Mouse (Mus musculus): Measurements from ENCODE around the gene Tmbim6. TPM values are rescaled to one million over a fixed set of nuclear protein-coding genes. Genes with fewer than 3 reads are reported as not detected.
A peak's percentile ranks its signal among the peaks of the same experiment; 100 is the strongest.

The Tmbim6 gene
- polyA plus RNA-seq, 1 experiment from 2014 or later, result 257 TPM

GRCm38 (mm10) chr15:99457606-99458401 is 65.1 kb downstream of the Tmbim6 start, which contains the start of gene Nckap5l:
Nckap5l (minus strand) TSS chr15:99457748.
- H3K4me1 ChIP-seq (ENCODE audit: control insufficient read depth, insufficient read depth, low read length), result peaks cover 37% of the 10 kb centered on the region
- H3K36me3 ChIP-seq (ENCODE audit: control insufficient read depth, insufficient read depth, low read length), result no peaks in the 10 kb centered on the region; the same call in 1 of the 2 replicates
- peak within 1 kb of the TSS; percentile 71 for H3K4me2 ChIP-seq (ENCODE audit: low read depth, low read length)
- WGBS, result under 1% methylated on average over 42 of the region's 45 CpGs
- peak within 1 kb of the TSS; percentile 77 for H3K9ac ChIP-seq (replicated peaks; ENCODE audit: low read depth, low read length)
- H3K9me3 ChIP-seq (ENCODE audit: control insufficient read depth, low read length), result no peaks in the 10 kb centered on the region
- H3K27me3 ChIP-seq (ENCODE audit: control insufficient read depth, insufficient read depth, low read length), result no peaks in the 10 kb centered on the region
- H3K4me3 ChIP-seq (ENCODE audit: low read depth, low read length), result peak within 1 kb of the TSS; percentile 82
- ATAC-seq (ENCODE audit: low read depth), result peak; percentile 94
- peak within 1 kb of the TSS; percentile 91 for H3K27ac ChIP-seq (ENCODE audit: low read depth, low read length)

Other genes with a start within 250 kb of the Tmbim6 start
- 0.63 and 0.66 TPM in 2 replicates for gene Kcnh3, start 168.0 kb upstream of the Tmbim6 start, polyA plus RNA-seq (2014; fragmentation: Nextera tagmentation; extraction: Ambion mirVana)
- gene Mcrs1, start 140.9 kb upstream of the Tmbim6 start, polyA plus RNA-seq (2014; fragmentation: Nextera tagmentation; extraction: Ambion mirVana), result 202 and 213 TPM in 2 replicates
- 96.9 and 113 TPM in 2 replicates for gene Prpf40b, start 97.8 kb upstream of the Tmbim6 start, polyA plus RNA-seq (2014; fragmentation: Nextera tagmentation; extraction: Ambion mirVana)
- gene Fam186b, start 97.0 kb upstream of the Tmbim6 start, polyA plus RNA-seq (2014; fragmentation: Nextera tagmentation; extraction: Ambion mirVana), result 0.53 and 0.66 TPM in 2 replicates
- gene Fmnl3, start 22.4 kb upstream of the Tmbim6 start, polyA plus RNA-seq (2014; fragmentation: Nextera tagmentation; extraction: Ambion mirVana), result 7.3 and 8.8 TPM in 2 replicates
- 16.5 and 18.7 TPM in 2 replicates for gene Nckap5l, start 64.9 kb downstream of the Tmbim6 start, polyA plus RNA-seq (2014; fragmentation: Nextera tagmentation; extraction: Ambion mirVana)
- gene Bcdin3d, start 81.8 kb downstream of the Tmbim6 start, polyA plus RNA-seq (2014; fragmentation: Nextera tagmentation; extraction: Ambion mirVana), result 19.7 and 20.2 TPM in 2 replicates
- gene Faim2, start 135.3 kb downstream of the Tmbim6 start, polyA plus RNA-seq (2014; fragmentation: Nextera tagmentation; extraction: Ambion mirVana), result 24.0 and 32.0 TPM in 2 replicates
- not detected in 2 replicates for gene Aqp2, start 186.2 kb downstream of the Tmbim6 start, polyA plus RNA-seq (2014; fragmentation: Nextera tagmentation; extraction: Ambion mirVana)
- 1.4 and 2.1 TPM in 2 replicates for gene Aqp5, start 197.9 kb downstream of the Tmbim6 start, polyA plus RNA-seq (2014; fragmentation: Nextera tagmentation; extraction: Ambion mirVana)
- gene Aqp6, start 208.5 kb downstream of the Tmbim6 start, polyA plus RNA-seq (2014; fragmentation: Nextera tagmentation; extraction: Ambion mirVana), result 1.4 and 1.6 TPM in 2 replicates